Mouse (Mus musculus) cortical plate, adult 2 months (tissue): ENCODE results near the gene Kcnq5. TPM values are rescaled to one million over a fixed set of nuclear protein-coding genes. Genes with fewer than 3 reads are reported as not detected.
A peak's percentile ranks its signal among the peaks of the same experiment; 100 is the strongest.
"Not testable (repeated sequence)": the region's sequence is repeated elsewhere in the genome, so short reads cannot be mapped to it uniquely, and the experiment has no call there.

Source experiments
- H3K27ac ChIP-seq: fragments of 200-500 bp; 2 replicates; pipeline ENCODE4 v1.5.1; 2012; ENCODE audit warnings: low read length, control low read depth, inconsistent platforms; ENCODE audit not compliant: insufficient read depth
- H3K4me1 ChIP-seq: fragments of 200-500 bp; 2 replicates; pipeline ENCODE4 v1.6.1; 2011; ENCODE audit warnings: low read length; ENCODE audit not compliant: control insufficient read depth, insufficient read depth
- H3K4me3 ChIP-seq: fragments of 200-500 bp; 2 replicates; pipeline ENCODE4 v1.5.1; 2011; ENCODE audit warnings: mild to moderate bottlenecking, low read length, control low read depth; ENCODE audit not compliant: insufficient read depth
- CTCF ChIP-seq: fragments of 200-500 bp; IDR thresholded peaks from 2 replicates; pipeline ENCODE4 v1.5.1; 2011; ENCODE audit warnings: mild to moderate bottlenecking, control low read depth, low read length; ENCODE audit not compliant: insufficient read depth; ENCODE audit errors: extremely low read depth
- POLR2A ChIP-seq: fragments of 200-500 bp; IDR thresholded peaks from 2 replicates; pipeline ENCODE4 v1.6.1; 2011; ENCODE audit warnings: mild to moderate bottlenecking, low read length, control low read depth; ENCODE audit not compliant: insufficient read depth; ENCODE audit errors: extremely low read depth
- polyA plus RNA-seq: library from polyadenylated mRNA; depleted of rRNA; stranded (reverse); fragments of >200 nt; gene quantifications from 2 replicates; pipeline ENCODE4 v1.2.3, GENCODE M21; 2012

Kcnq5 gene
- polyA plus RNA-seq, 1 experiment = 26.0 TPM

- Histone ChIP-seq H3K4me1 (peaks cover 3% of the 10 kb centered on the region; the same call in 1 of the 2 replicates), H3K4me3 (no peak overlapping the region), H3K27ac (no peak overlapping the region)
- TF ChIP-seq CTCF (peak; percentile 78), POLR2A (no peak)
Observed at GRCm38 (mm10) chr1:21411331-21412196, 550.2 kb downstream of the Kcnq5 start.

- H3K27ac ChIP-seq = no peak overlapping the region
- H3K4me3 ChIP-seq = no peak overlapping the region
- TF ChIP-seq CTCF (no peak), POLR2A (no peak)
- peaks cover 2% of the 10 kb centered on the region; the same call in 1 of the 2 replicates for H3K4me1 ChIP-seq
Observed at GRCm38 (mm10) chr1:21407266-21407665, 554.5 kb downstream of the Kcnq5 start.

GRCm38 (mm10) chr1:21402804-21403203 lies 558.9 kb downstream of the Kcnq5 start:
- Histone ChIP-seq H3K27ac (no peak overlapping the region), H3K4me1 (no peaks in the 10 kb centered on the region), H3K4me3 (no peak overlapping the region)
- TF ChIP-seq POLR2A = no peak
- no peak for TF ChIP-seq CTCF

- no peak overlapping the region for H3K27ac ChIP-seq
- no peak overlapping the region for H3K4me3 ChIP-seq
- TF ChIP-seq POLR2A (no peak), CTCF (no peak)
- no peaks in the 10 kb centered on the region for H3K4me1 ChIP-seq
Observed at GRCm38 (mm10) chr1:21391138-21391671, 570.5 kb downstream of the Kcnq5 start.

- Histone ChIP-seq H3K4me3 (no peak within 1 kb of the TSS), H3K4me1 (no peaks in the 10 kb centered on the region), H3K27ac (no peak within 1 kb of the TSS)
- no peak for TF ChIP-seq CTCF
- TF ChIP-seq POLR2A = no peak
Observed at GRCm38 (mm10) chr1:21383256-21383655, 578.5 kb downstream of the Kcnq5 start, which contains the start of gene Khdc1b. Gene Khdc1b (plus strand): TSS chr1:21383556.

GRCm38 (mm10) chr1:21368031-21368430 lies 593.7 kb downstream of the Kcnq5 start, which contains the start of gene Khdc1c:
Gene Khdc1c (plus strand): TSS chr1:21368331.
- H3K4me1 ChIP-seq, H3K4me3 ChIP-seq, H3K27ac ChIP-seq: not testable (repeated sequence)

- no peak for TF ChIP-seq CTCF
- TF ChIP-seq POLR2A = no peak
- H3K4me3 ChIP-seq = no peak within 1 kb of the TSS
- H3K4me1 ChIP-seq = no peaks in the 10 kb centered on the region
- H3K27ac ChIP-seq = no peak within 1 kb of the TSS
Observed at GRCm38 (mm10) chr1:21349341-21349740, 612.4 kb downstream of the Kcnq5 start, which contains the start of gene Khdc1a. Gene Khdc1a (plus strand): TSS chr1:21349641.
